Comparison of ENCODE assay signal across 22 mouse cellular contexts in genomic region chr1:157182431-157182830, GRCm38 (mm10).
DNase-seq lines count a peak whose midpoint lies in the region; ATAC-seq and TF ChIP-seq lines count a peak whose summit lies in the region.
"Had no signal": no experiment of that assay in that cellular context is flagged by ENCODE, and none has a peak within 500 bp of the region (broad histone marks: within the 10 kb centered on the region; RNA-seq: fewer than 3 reads in every experiment).

No protein-coding gene starts in this region.

- H3K4me1 ChIP-seq in forebrain, postnatal 0 days (ENCODE audit: insufficient read depth), result 0 out of 2 replicates have a peak, but pooled peaks cover 5% of the 10 kb centered on the region
- peaks cover 60% of the 10 kb centered on the region for H3K4me1 ChIP-seq in forebrain, embryonic 10.5 days
- peaks cover 9% of the 10 kb centered on the region; the same call in 1 of the 2 replicates for H3K4me1 ChIP-seq in lung, embryonic 14.5 days (ENCODE audit: insufficient read depth)
- peaks cover 5% of the 10 kb centered on the region for H3K4me1 ChIP-seq in lung, adult 2 months (ENCODE audit: control insufficient read depth, insufficient read depth, low read length)
- H3K4me1 ChIP-seq: embryonic facial prominence, embryonic 15.5 days had no signal

- DNase-seq in forebrain, postnatal 0 days, result no peak
- DNase-seq in forebrain, embryonic 10.5 days (ENCODE audit: extremely low spot score, low spot score), result no peak
- peak; percentile 30 for DNase-seq in layer of hippocampus, adult 11-12 months (ENCODE audit: low spot score)
- no peak for DNase-seq in layer of hippocampus, postnatal 25 days (ENCODE audit: extremely low spot score in 1 of 2, low spot score in 1 of 2)
- DNase-seq in lung, embryonic 14.5 days, result peak; percentile 61
- no peak for DNase-seq in lung, adult 2 months
- peak; percentile 41 for DNase-seq in brain, embryonic 14.5 days (ENCODE audit: low read depth)
- no peak for DNase-seq in cerebellum, adult 9-11 months
- DNase-seq: adrenal gland, postnatal 14 days; cerebellum, adult 9-10 months; gastrocnemius, postnatal 10 days; heart, postnatal 14 days; kidney, adult 11 months; kidney, postnatal 10 days; spleen, adult 18-20 months had no signal

- no peak overlapping the region for H3K9ac ChIP-seq in forebrain, postnatal 0 days
- H3K9ac ChIP-seq in lung, embryonic 14.5 days, result no peak overlapping the region
- H3K9ac ChIP-seq: embryonic facial prominence, embryonic 15.5 days; heart, embryonic 12.5 days; hindbrain, embryonic 12.5 days; limb, embryonic 15.5 days; liver, embryonic 14.5 days had no signal

- H3K36me3 ChIP-seq in forebrain, postnatal 0 days (ENCODE audit: insufficient read depth), result no peaks in the 10 kb centered on the region
- H3K36me3 ChIP-seq in forebrain, embryonic 10.5 days (replicated peaks), result no peaks in the 10 kb centered on the region
- no peaks in the 10 kb centered on the region for H3K36me3 ChIP-seq in lung, embryonic 14.5 days (ENCODE audit: insufficient read depth)
- H3K36me3 ChIP-seq: embryonic facial prominence, embryonic 15.5 days; heart, embryonic 12.5 days; hindbrain, embryonic 12.5 days; limb, embryonic 15.5 days had no signal

- H3K27me3 ChIP-seq in forebrain, postnatal 0 days (ENCODE audit: insufficient read depth, low read length), result no peaks in the 10 kb centered on the region
- H3K27me3 ChIP-seq in forebrain, embryonic 10.5 days (ENCODE audit: poor library complexity, severe bottlenecking), result no peaks in the 10 kb centered on the region
- no peaks in the 10 kb centered on the region for H3K27me3 ChIP-seq in lung, embryonic 14.5 days (ENCODE audit: insufficient read depth, low read length)
- H3K27me3 ChIP-seq: embryonic facial prominence, embryonic 15.5 days; heart, embryonic 12.5 days; hindbrain, embryonic 12.5 days; limb, embryonic 15.5 days had no signal

- peak; percentile 61 for ATAC-seq in forebrain, postnatal 0 days
- 0 out of 2 replicates have a peak, but pooled peaks have one; percentile 56 for ATAC-seq in lung, embryonic 14.5 days (ENCODE audit: insufficient read depth)
- ATAC-seq: CD4-positive, CD25-positive, alpha-beta regulatory T cell, adult 4 months had no signal

- WGBS in forebrain, postnatal 0 days, result 17% methylated on average over 5 of the region's 5 CpGs
- WGBS in forebrain, embryonic 10.5 days, result 19% methylated on average over 5 of the region's 5 CpGs
- 43% methylated on average over 5 of the region's 5 CpGs for WGBS in lung, embryonic 14.5 days
- 77% methylated on average over 5 of the region's 5 CpGs for WGBS in lung, adult 2 months

- H3K4me2 ChIP-seq in forebrain, postnatal 0 days (ENCODE audit: low read depth), result no peak overlapping the region
- H3K4me2 ChIP-seq in lung, embryonic 14.5 days, result no peak overlapping the region
- H3K4me2 ChIP-seq: embryonic facial prominence, embryonic 15.5 days; heart, embryonic 12.5 days; hindbrain, embryonic 12.5 days; limb, embryonic 15.5 days had no signal

- H3K27ac ChIP-seq in forebrain, postnatal 0 days (ENCODE audit: low read depth, low read length), result no peak overlapping the region
- H3K27ac ChIP-seq in forebrain, embryonic 10.5 days, result no peak overlapping the region
- no peak overlapping the region for H3K27ac ChIP-seq in lung, embryonic 14.5 days (ENCODE audit: low read depth)
- H3K27ac ChIP-seq: embryonic facial prominence, embryonic 15.5 days; hindbrain, embryonic 12.5 days; limb, embryonic 15.5 days; liver, embryonic 14.5 days; midbrain, embryonic 10.5 days had no signal

- TF ChIP-seq CTCF in forebrain, postnatal 0 days (IDR thresholded peaks at IDR 0.05; ENCODE audit: low read depth), result no peak
- TF ChIP-seq CTCF in lung, embryonic 14.5 days (IDR thresholded peaks at IDR 0.05; ENCODE audit: low read depth), result no peak
- TF ChIP-seq CTCF in lung, adult 2 months (IDR thresholded peaks at IDR 0.05; ENCODE audit: insufficient read depth, low read length), result no peak
- TF ChIP-seq CTCF in brain, embryonic 14.5 days (IDR thresholded peaks at IDR 0.05; ENCODE audit: borderline replicate concordance, extremely low read depth, insufficient read depth, insufficient read length), result no peak

- no peaks in the 10 kb centered on the region for H3K9me3 ChIP-seq in forebrain, postnatal 0 days (ENCODE audit: low read length)
- no peaks in the 10 kb centered on the region for H3K9me3 ChIP-seq in forebrain, embryonic 10.5 days
- H3K9me3 ChIP-seq in lung, embryonic 14.5 days (ENCODE audit: low read depth, low read length), result no peaks in the 10 kb centered on the region
- H3K9me3 ChIP-seq: embryonic facial prominence, embryonic 15.5 days; heart, embryonic 12.5 days; hindbrain, embryonic 12.5 days; limb, embryonic 15.5 days; midbrain, embryonic 10.5 days had no signal

- no peak for TF ChIP-seq POLR2A in lung, adult 2 months (IDR thresholded peaks at IDR 0.05; ENCODE audit: borderline replicate concordance, extremely low read depth, low read depth, low read length)
- no peak for TF ChIP-seq POLR2A in brain, embryonic 14.5 days (IDR thresholded peaks at IDR 0.05; ENCODE audit: borderline replicate concordance, extremely low read depth, insufficient read depth, insufficient read length, poor library complexity, severe bottlenecking)

- H3K4me3 ChIP-seq in forebrain, postnatal 0 days (ENCODE audit: low read depth, low read length), result no peak overlapping the region
- no peak overlapping the region for H3K4me3 ChIP-seq in forebrain, embryonic 10.5 days
- no peak overlapping the region for H3K4me3 ChIP-seq in lung, embryonic 14.5 days (ENCODE audit: low read depth, low read length)
- no peak overlapping the region for H3K4me3 ChIP-seq in lung, adult 2 months (replicated peaks; ENCODE audit: extremely low read depth, low read depth, low read length)
- H3K4me3 ChIP-seq: embryonic facial prominence, embryonic 15.5 days; heart, embryonic 12.5 days; hindbrain, embryonic 12.5 days; limb, embryonic 15.5 days; midbrain, embryonic 10.5 days had no signal

Comparison
In these comparisons a context has a peak if more than half of its experiments do, and no peak if none do; other contexts are left out.
1. DNase-seq: peak in layer of hippocampus, adult 11-12 months (single experiment), lung, embryonic 14.5 days (single experiment) and brain, embryonic 14.5 days (single experiment); none in forebrain, postnatal 0 days (single experiment), forebrain, embryonic 10.5 days (single experiment), layer of hippocampus, postnatal 25 days (0 of 2), lung, adult 2 months (single experiment) and cerebellum, adult 9-11 months (single experiment).